Comparison of ENCODE assay signal across 9 mouse cellular contexts in genomic region chr12:75599490-75599889, GRCm38 (mm10). TPM values are rescaled to one million over a fixed set of nuclear protein-coding genes. Genes with fewer than 3 reads are reported as not detected.
DNase-seq lines count a peak whose midpoint lies in the region; ATAC-seq and TF ChIP-seq lines count a peak whose summit lies in the region.
"Had no signal": no experiment of that assay in that cellular context is flagged by ENCODE, and none has a peak within 500 bp of the region (broad histone marks: within the 10 kb centered on the region; RNA-seq: fewer than 3 reads in every experiment).

No protein-coding gene starts in this region.

- WGBS in limb, embryonic 12.5 days, result 13% methylated on average over 4 of the region's 4 CpGs

- no peaks in the 10 kb centered on the region for H3K27me3 ChIP-seq in limb, embryonic 12.5 days
- H3K27me3 ChIP-seq: megakaryocyte, embryonic 14.5 days had no signal

- no peak for TF ChIP-seq CTCF in gastrocnemius, adult 2 months (IDR thresholded peaks at IDR 0.05)

- H3K9ac ChIP-seq in limb, embryonic 12.5 days (replicated peaks), result no peak overlapping the region

- H3K4me2 ChIP-seq in limb, embryonic 12.5 days, result 0 out of 2 replicates have a peak overlapping the region, but pooled peaks have one; percentile 10

- peaks cover 4% of the 10 kb centered on the region for H3K4me1 ChIP-seq in limb, embryonic 12.5 days (replicated peaks)

- intact Hi-C loops in gastrocnemius, adult 2 months (cut with DNase I), result loop anchor here (5.0 kb wide), 2 partner anchors 58 to 137 kb away; no protein-coding TSS in a partner anchor

- no peaks in the 10 kb centered on the region for H3K9me3 ChIP-seq in limb, embryonic 12.5 days

- peak; percentile 28 for DNase-seq in gastrocnemius, adult 2 months
- no peak for DNase-seq in gastrocnemius, postnatal 25 days
- DNase-seq in 3134 (ENCODE audit: extremely low read depth, insufficient read length, low spot score), result peak; percentile 53
- DNase-seq in embryo, embryonic 10 days (ENCODE audit: low spot score), result peak; percentile 77
- DNase-seq in layer of hippocampus, postnatal 25 days (ENCODE audit: extremely low spot score in 1 of 2, low spot score in 1 of 2), result no peak
- DNase-seq in cerebellum, adult 11 months, result no peak
- DNase-seq in layer of hippocampus, postnatal 14 days (ENCODE audit: low spot score in 2 of 2), result no peak

- no peaks in the 10 kb centered on the region for H3K36me3 ChIP-seq in limb, embryonic 12.5 days

- ATAC-seq in limb, embryonic 12.5 days (ENCODE audit: insufficient number of reproducible peaks, insufficient read depth, low FRiP score, low TSS enrichment, low read depth), result peak; percentile 58; the same call in 1 of the 2 replicates

- no peak overlapping the region for H3K4me3 ChIP-seq in gastrocnemius, adult 2 months
- no peak overlapping the region for H3K4me3 ChIP-seq in limb, embryonic 12.5 days (replicated peaks)
- H3K4me3 ChIP-seq: megakaryocyte, embryonic 14.5 days had no signal

- H3K27ac ChIP-seq in gastrocnemius, adult 2 months, result no peak overlapping the region
- H3K27ac ChIP-seq in limb, embryonic 12.5 days, result no peak overlapping the region

RNA-seq across cellular contexts. Expression of gene Ppp2r5e, which starts 3.4 kb away (rescaled TPM):
- 10 to 100 TPM; 32.2 to 34.3 TPM for total RNA-seq in gastrocnemius, adult 2 months (2021)
- total RNA-seq in gastrocnemius, postnatal 25 days (2021), result 10 to 100 TPM; 25.3 to 26.7 TPM
- polyA plus RNA-seq in limb, embryonic 12.5 days (2016; fragmentation: Nextera tagmentation; extraction: Ambion mirVana), result 18.8 and 19.7 TPM in 2 replicates
- 10 to 100 TPM; 74.0 to 80.2 TPM for total RNA-seq in layer of hippocampus, postnatal 25 days (2021)
- 10 to 100 TPM; 79.3 to 81.5 TPM for total RNA-seq in layer of hippocampus, postnatal 14 days (2021)

Comparison
In these comparisons a context has a peak if more than half of its experiments do, and no peak if none do; other contexts are left out.
1. DNase-seq: peak in gastrocnemius, adult 2 months (single experiment), 3134 (single experiment) and embryo, embryonic 10 days (single experiment); none in gastrocnemius, postnatal 25 days (single experiment), layer of hippocampus, postnatal 25 days (0 of 2), cerebellum, adult 11 months (single experiment) and layer of hippocampus, postnatal 14 days (0 of 2).